Mouse (Mus musculus) embryonic facial prominence, embryonic 11.5 days (tissue): Measurements from ENCODE around the gene Aim2. TPM values are rescaled to one million over a fixed set of nuclear protein-coding genes. Genes with fewer than 3 reads are reported as not detected.

Experiments
- ATAC-seq: fragments of 200-750 bp; cut with Nextera tagmentation; replicated peaks from 2 replicates; pipeline ENCODE4 v1.8.0; 2017; ENCODE audit warnings: low read depth; ENCODE audit not compliant: insufficient number of reproducible peaks, low FRiP score, low TSS enrichment
- DNase-seq: peaks from one replicate; pipeline ENCODE4 v3.0.0-alpha.2; 2015; ENCODE audit warnings: low spot score
- H3K27ac ChIP-seq: fragments of 300-500 bp; sonication (generic); replicated peaks from 2 replicates; pipeline ENCODE4 v1.5.1; 2014; ENCODE audit warnings: mild to moderate bottlenecking, low read depth, low read length, control low read depth
- H3K27me3 ChIP-seq: fragments of 300-500 bp; sonication (generic); 2 replicates; pipeline ENCODE4 v1.6.1; 2014; ENCODE audit warnings: mild to moderate bottlenecking, low read length, moderate library complexity, mixed read lengths; ENCODE audit not compliant: control insufficient read depth, insufficient read depth
- H3K36me3 ChIP-seq: fragments of 300-500 bp; sonication (generic); replicated peaks from 2 replicates; pipeline ENCODE4 v1.6.1; 2014; ENCODE audit warnings: low read depth, mild to moderate bottlenecking, low read length, moderate library complexity, mixed read lengths; ENCODE audit not compliant: control insufficient read depth, insufficient read depth
- H3K4me1 ChIP-seq: fragments of 300-500 bp; sonication (generic); 2 replicates; pipeline ENCODE4 v1.6.1; 2014; ENCODE audit warnings: low read length, mixed read lengths; ENCODE audit not compliant: control insufficient read depth, insufficient read depth
- H3K4me2 ChIP-seq: fragments of 300-500 bp; sonication (generic); 2 replicates; pipeline ENCODE4 v1.6.1; 2014; ENCODE audit warnings: low read depth, mild to moderate bottlenecking, control low read depth, low read length, moderate library complexity
- H3K4me3 ChIP-seq: fragments of 300-500 bp; sonication (generic); 2 replicates; pipeline ENCODE4 v1.5.1; 2014; ENCODE audit warnings: low read depth, low read length, control low read depth
- H3K9ac ChIP-seq: fragments of 300-500 bp; sonication (generic); replicated peaks from 2 replicates; pipeline ENCODE4 v1.6.1; 2014; ENCODE audit warnings: mild to moderate bottlenecking, control low read depth, low read length
- H3K9me3 ChIP-seq: fragments of 300-500 bp; sonication (generic); replicated peaks from 2 replicates; pipeline ENCODE4 v1.6.1; 2016; ENCODE audit warnings: mild to moderate bottlenecking, low read length, inconsistent platforms, mixed read lengths; ENCODE audit not compliant: control insufficient read depth
- WGBS: fragments of 180-500 bp; shearing (Covaris S2); extraction: QIAGEN DNeasy Blood & Tissue Kit; methylation state at CpG from one replicate; pipeline ENCODE4 v1.1.7; 2014; 5-methylcytosine and 5-hydroxymethylcytosine counted together
- polyA plus RNA-seq: library from polyadenylated mRNA; unstranded; fragments of >200 nt; fragmentation: Nextera tagmentation; extraction: Ambion mirVana; gene quantifications from 2 replicates; pipeline ENCODE4 v1.2.1, GENCODE M21; 2014

Aim2 gene
- polyA plus RNA-seq, 1 experiment from 2014 or later: 2.1 TPM

DNA sequence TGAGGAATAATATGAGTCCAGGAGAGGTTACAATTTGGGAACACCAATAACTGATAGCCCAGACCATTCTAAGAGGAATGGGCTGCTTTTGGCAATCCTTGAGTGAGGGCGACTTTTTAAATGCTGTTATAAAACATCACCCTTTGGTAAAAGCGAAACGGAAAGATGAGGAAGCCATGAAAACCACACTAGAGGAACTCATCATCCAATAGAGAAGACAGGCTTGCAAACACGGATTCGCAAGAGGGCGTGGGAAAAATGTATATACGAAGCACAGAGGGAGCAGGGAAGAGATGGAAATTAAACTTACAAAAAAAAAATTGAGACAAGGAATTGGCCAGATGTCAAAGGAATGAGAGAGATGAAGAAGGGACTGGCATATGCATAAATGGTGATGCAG, 23.3 kb downstream of the Aim2 start:
- DNase-seq (no peak), ATAC-seq (no peak)
- Histone ChIP-seq H3K36me3 (no peaks in the 10 kb centered on the region), H3K4me2 (no peak overlapping the region), H3K9me3 (no peaks in the 10 kb centered on the region), H3K4me1 (no peaks in the 10 kb centered on the region), H3K4me3 (no peak overlapping the region), H3K27me3 (no peaks in the 10 kb centered on the region), H3K9ac (no peak overlapping the region), H3K27ac (no peak overlapping the region)
- WGBS: 85% methylated on average over 7 of the region's 7 CpGs

DNA sequence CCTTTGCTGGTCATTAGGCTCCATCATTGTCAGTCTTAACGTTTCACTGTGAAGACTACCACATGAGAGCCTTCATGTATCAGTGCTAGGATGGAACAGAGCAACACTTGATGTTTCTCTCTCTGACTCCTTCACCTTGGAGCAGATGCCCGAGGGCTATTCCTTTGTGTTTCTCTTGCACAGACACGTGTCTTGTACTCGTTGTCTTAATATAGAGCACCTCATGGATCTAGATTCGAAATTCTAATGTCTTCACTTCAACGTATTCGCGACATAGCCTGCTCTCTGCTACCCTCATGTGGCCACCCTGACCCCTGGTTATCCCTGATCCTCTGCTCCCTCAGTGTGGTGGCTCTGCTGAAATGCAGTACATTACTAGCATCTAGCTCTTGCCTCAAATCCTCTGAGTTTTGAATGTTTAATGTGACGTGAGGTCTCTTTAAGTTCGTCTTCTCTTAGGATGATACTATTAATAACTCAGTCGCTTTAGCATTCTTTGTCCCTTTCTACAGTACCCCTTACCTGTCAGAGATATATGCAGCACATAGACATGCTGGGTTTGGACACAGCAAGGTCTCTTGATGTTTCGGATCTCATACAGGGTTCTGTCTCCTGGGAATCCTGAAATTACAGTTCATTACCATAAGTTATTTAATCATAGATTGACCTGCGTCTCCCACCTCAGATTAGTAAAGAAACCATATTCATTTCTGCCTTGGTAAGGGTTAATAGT, 26.9 kb downstream of the Aim2 start:
- Histone ChIP-seq H3K36me3 (no peaks in the 10 kb centered on the region), H3K27me3 (no peaks in the 10 kb centered on the region)
- WGBS: 30% methylated on average over 13 of the region's 13 CpGs

DNA sequence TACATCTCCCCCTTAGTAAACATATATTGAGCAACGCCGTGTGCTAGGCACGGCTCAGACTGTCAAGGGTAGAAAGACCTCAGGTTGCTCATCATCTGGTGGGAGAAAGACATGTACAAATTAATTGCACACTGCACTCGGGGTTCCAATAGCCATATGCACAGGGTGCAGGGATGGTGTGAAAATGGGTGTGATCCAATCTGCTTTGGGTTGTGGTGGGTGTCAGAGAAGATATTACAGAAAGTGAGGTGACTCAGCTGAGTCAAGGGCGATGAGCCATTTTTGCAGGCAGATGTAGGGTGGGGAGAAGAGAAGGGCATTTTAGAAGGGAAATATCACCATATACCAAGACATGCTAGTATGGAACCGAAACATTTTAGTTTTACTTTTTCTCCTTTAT, 30.8 kb downstream of the Aim2 start:
- no peak overlapping the region for H3K4me3 ChIP-seq
- ATAC-seq (no peak), DNase-seq (no peak)
- H3K9ac ChIP-seq: no peak overlapping the region
- H3K4me1 ChIP-seq: no peaks in the 10 kb centered on the region
- no peak overlapping the region for H3K4me2 ChIP-seq
- no peaks in the 10 kb centered on the region for H3K36me3 ChIP-seq
- no peak overlapping the region for H3K27ac ChIP-seq
- no peaks in the 10 kb centered on the region for H3K9me3 ChIP-seq
- WGBS: 86% methylated on average over 6 of the region's 6 CpGs
- no peaks in the 10 kb centered on the region for H3K27me3 ChIP-seq

More for the DNA sequence above, 26.9 kb downstream of the Aim2 start:
- Histone ChIP-seq H3K4me1 (no peaks in the 10 kb centered on the region), H3K9ac (no peak overlapping the region), H3K9me3 (no peaks in the 10 kb centered on the region), H3K4me3 (no peak overlapping the region), H3K27ac (no peak overlapping the region), H3K4me2 (no peak overlapping the region)
- ATAC-seq: 0 out of 2 replicates have a peak, but pooled peaks have one; percentile 39
- peak; percentile 59 for DNase-seq

DNA sequence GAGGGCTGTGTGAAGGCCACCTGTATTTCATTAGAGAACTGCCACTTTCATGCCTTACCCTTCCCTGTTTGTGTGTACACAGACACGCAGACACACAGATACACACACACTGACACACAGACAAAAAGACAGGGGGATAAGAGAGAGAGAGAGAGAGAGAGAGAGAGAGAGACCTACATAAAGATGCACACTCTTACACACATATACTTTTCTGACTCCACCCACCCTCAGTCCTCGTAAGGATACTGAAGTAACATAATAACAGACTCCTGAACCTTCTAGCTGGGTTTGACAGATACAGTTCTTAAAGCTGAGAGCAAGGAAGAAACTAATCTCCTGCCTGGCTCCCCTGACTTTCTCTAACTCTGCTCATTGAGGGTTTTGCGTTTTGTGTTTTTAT, 38.8 kb downstream of the Aim2 start:
- Histone ChIP-seq H3K27me3 (no peaks in the 10 kb centered on the region), H3K36me3 (no peaks in the 10 kb centered on the region), H3K9ac (no peak overlapping the region), H3K4me1 (no peaks in the 10 kb centered on the region), H3K27ac (no peak overlapping the region), H3K9me3 (no peaks in the 10 kb centered on the region), H3K4me3 (peak overlapping the region; percentile 23; the same call in 1 of the 2 replicates), H3K4me2 (peak overlapping the region; percentile 23)
- DNase-seq (peak; percentile 21), ATAC-seq (0 out of 2 replicates have a peak, but pooled peaks have one; percentile 24)
- WGBS: 11% methylated on average over 3 of the region's 3 CpGs

DNA sequence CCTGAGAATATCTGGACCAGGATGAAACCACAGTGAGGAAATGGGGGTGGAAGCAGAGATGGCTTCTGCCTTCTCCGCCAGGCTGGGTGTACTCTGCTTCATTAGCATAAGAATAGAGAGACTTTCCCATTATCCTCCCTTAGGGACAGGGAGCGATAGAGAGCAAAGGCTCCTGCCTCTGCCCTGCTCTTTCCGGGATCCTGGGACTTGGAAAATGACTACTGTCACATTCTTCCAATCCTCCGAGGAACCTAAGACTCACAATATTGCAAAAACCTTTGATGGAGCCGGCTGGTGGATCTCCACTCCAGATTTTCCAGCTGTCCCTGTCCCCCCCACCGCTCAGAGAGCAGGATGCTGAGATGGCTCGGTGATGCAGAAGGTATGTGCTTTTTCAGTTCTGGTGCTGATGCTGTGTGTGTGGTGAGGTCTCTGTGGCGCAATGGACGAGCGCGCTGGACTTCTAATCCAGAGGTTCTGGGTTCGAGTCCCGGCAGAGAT, 39.3 kb downstream of the Aim2 start:
- Histone ChIP-seq H3K27ac (no peak overlapping the region), H3K9me3 (no peaks in the 10 kb centered on the region), H3K4me1 (no peaks in the 10 kb centered on the region), H3K4me3 (peak overlapping the region; percentile 23; the same call in 1 of the 2 replicates), H3K9ac (no peak overlapping the region), H3K4me2 (peak overlapping the region; percentile 23; the same call in 1 of the 2 replicates), H3K27me3 (no peaks in the 10 kb centered on the region), H3K36me3 (no peaks in the 10 kb centered on the region)
- WGBS: 2% methylated on average over 13 of the region's 13 CpGs
- ATAC-seq: peak; percentile 88
- peak; percentile 69 for DNase-seq

DNA sequence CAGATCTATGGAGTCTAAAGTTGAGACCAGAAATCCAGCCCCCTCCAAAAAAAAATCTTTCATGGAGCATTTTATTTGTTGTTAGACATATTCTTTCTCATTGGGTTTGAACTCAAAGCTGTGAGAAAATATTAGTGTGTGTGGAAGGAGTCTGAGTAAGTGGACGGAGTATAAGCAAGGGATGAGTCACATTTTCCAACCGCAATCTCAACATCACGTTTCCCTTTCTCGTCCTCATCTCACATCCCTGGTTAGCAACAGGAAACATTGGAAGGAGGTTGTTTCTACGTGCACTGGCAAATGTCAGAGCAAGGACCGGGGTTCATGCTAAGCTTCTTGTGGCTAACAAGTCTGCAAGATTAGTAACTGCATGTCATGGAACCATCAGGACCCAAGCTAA, 41.1 kb downstream of the Aim2 start:
- Histone ChIP-seq H3K9me3 (no peaks in the 10 kb centered on the region), H3K4me1 (no peaks in the 10 kb centered on the region), H3K27me3 (no peaks in the 10 kb centered on the region), H3K9ac (no peak overlapping the region), H3K4me3 (no peak overlapping the region), H3K27ac (no peak overlapping the region), H3K36me3 (no peaks in the 10 kb centered on the region), H3K4me2 (no peak overlapping the region)
- ATAC-seq (no peak), DNase-seq (no peak)
- WGBS: 89% methylated on average over 6 of the region's 6 CpGs

DNA sequence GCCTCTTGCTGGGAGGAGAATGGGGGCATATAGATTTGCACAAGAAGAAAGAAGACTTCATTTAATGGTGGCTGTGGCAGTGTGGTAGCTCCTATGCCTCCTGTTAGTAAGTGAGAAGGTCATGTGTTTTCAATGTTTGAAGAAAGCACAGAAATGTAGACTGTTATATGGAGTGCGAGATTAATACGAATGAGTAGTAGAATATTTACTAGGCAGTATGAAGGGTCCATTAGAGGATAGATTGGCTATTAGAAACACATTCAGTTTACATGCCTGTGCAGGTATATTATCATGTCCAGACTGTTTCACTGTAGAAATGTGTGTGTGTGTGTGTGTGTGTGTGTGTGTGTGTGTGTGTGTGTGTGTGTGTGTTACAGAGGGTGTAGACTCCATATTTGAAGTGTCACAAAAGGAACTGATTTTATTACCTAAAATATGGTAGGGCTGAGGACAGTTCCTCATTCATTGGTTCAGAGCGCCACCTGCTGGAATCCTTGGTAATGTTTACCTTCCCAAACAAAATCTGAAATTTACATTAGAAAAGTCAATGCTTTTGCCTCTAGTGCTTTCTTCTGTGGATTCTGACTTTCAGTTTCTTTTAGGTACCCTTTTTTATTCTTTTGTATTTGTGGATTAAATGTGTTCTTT, 47.8 kb downstream of the Aim2 start:
- Histone ChIP-seq H3K4me1 (no peaks in the 10 kb centered on the region), H3K4me2 (no peak overlapping the region), H3K36me3 (no peaks in the 10 kb centered on the region), H3K27ac (no peak overlapping the region), H3K4me3 (no peak overlapping the region), H3K9ac (no peak overlapping the region), H3K27me3 (no peaks in the 10 kb centered on the region), H3K9me3 (no peaks in the 10 kb centered on the region)
- 33% methylated on average over 3 of the region's 3 CpGs for WGBS
- ATAC-seq: no peak
- DNase-seq: peak; percentile 85

DNA sequence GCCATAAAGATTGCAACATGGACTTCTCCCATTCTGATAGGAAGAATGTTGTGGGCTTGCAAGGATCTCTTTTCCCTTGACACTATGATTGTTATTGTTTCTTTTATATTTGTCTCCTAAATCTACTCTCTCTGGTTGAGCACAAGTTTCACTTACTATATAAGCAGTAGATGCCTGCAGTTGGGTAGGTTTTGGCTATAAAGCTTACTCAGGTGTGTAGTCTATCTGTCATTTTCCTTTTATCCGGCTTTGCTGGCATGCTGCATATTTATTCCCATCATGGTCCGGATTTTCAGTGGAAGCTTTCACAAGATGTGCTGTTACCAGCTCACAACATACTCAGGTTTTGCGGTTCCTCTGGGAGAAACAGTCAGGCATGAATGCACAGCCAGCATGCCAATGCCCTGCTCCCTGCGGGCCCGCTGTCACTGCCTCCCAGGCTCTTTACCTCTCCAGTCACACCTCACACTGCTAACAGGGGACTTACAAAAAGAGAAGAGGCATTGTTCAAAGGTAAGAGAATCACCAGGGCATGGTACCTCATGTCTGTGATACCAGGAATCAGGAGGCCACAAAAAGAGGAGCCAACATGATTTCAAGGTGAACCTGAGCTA, 54.1 kb downstream of the Aim2 start:
- no peak for ATAC-seq
- Histone ChIP-seq H3K4me3 (no peak overlapping the region), H3K27ac (no peak overlapping the region), H3K36me3 (no peaks in the 10 kb centered on the region), H3K9me3 (no peaks in the 10 kb centered on the region), H3K27me3 (no peaks in the 10 kb centered on the region), H3K4me2 (no peak overlapping the region), H3K9ac (no peak overlapping the region), H3K4me1 (no peaks in the 10 kb centered on the region)
- no peak for DNase-seq
- 85% methylated on average over 5 of the region's 5 CpGs for WGBS
